Mouse (Mus musculus) embryonic facial prominence, embryonic 10.5 days (tissue): Measurements from ENCODE around the gene Serpina1c. TPM values are rescaled to one million over a fixed set of nuclear protein-coding genes. Genes with fewer than 3 reads are reported as not detected.

Experiments
- polyA plus RNA-seq: library from polyadenylated mRNA; unstranded; fragments of >200 nt; fragmentation: Nextera tagmentation; extraction: Ambion mirVana; gene quantifications from 2 replicates; pipeline ENCODE4 v1.2.1, GENCODE M21; 2016

Gene Serpina1c
- polyA plus RNA-seq, 1 experiment from 2014 or later, result not detected

Other genes with a start within 250 kb of the Serpina1c start
- not detected in 2 replicates for gene Serpina6, start 247.7 kb downstream of the Serpina1c start, polyA plus RNA-seq
- gene Serpina16, start 228.7 kb downstream of the Serpina1c start, polyA plus RNA-seq, result not detected in 2 replicates
- gene Serpina1f, start 209.4 kb downstream of the Serpina1c start, polyA plus RNA-seq, result not detected in 2 replicates
- gene Serpina1d, start 131.3 kb downstream of the Serpina1c start, polyA plus RNA-seq, result not detected in 2 replicates
- not detected in 2 replicates for gene Serpina1b, start 74.5 kb downstream of the Serpina1c start, polyA plus RNA-seq
- gene Serpina1a, start 41.3 kb downstream of the Serpina1c start, polyA plus RNA-seq, result not detected in 2 replicates
- gene Serpina1e, start 54.1 kb upstream of the Serpina1c start, polyA plus RNA-seq, result not detected in 2 replicates
- not detected in 2 replicates for gene Serpina11, start 85.1 kb upstream of the Serpina1c start, polyA plus RNA-seq
- not detected in 2 replicates for gene Serpina9, start 108.9 kb upstream of the Serpina1c start, polyA plus RNA-seq
- not detected in 2 replicates for gene Serpina12, start 139.6 kb upstream of the Serpina1c start, polyA plus RNA-seq
- not detected in 2 replicates for gene Serpina5, start 196.2 kb upstream of the Serpina1c start, polyA plus RNA-seq
- gene Serpina3a, start 207.8 kb upstream of the Serpina1c start, polyA plus RNA-seq, result not detected in 2 replicates
- not detected in 2 replicates for gene Serpina3b, start 223.1 kb upstream of the Serpina1c start, polyA plus RNA-seq
- gene Serpina3c, start 249.0 kb upstream of the Serpina1c start, polyA plus RNA-seq, result not detected in 2 replicates